Mouse (Mus musculus): ENCODE data around the gene Efemp2. TPM values are rescaled to one million over a fixed set of nuclear protein-coding genes. Genes with fewer than 3 reads are reported as not detected.

Efemp2 gene
- polyA plus RNA-seq, 1 experiment from 2014 or later, result 54.0 TPM

DNA sequence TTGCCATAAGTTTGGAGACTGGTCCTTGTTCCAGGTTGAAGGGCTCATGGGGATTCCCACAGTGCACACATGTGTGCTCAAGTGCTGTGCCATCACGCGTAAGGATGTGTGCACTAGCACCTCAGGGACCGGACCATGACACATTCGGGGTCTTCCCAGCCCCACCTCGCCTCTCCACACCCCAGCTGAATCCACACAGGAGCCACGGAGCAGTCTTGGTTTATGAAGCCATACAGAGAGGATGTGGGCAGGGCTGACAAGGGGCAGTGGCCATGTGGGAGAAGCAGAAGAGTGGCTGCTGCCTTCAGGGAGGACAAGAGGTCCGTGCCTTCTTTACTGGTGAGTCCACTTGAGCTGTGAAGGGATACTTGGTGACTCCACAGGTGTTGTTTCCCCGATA, 8.7 kb upstream of the Efemp2 start:
- ATAC-seq (ENCODE audit: low FRiP score), result no peak
- H3K9ac ChIP-seq (replicated peaks), result 0 out of 2 replicates have a peak overlapping the region, but pooled peaks have one; percentile 6

DNA sequence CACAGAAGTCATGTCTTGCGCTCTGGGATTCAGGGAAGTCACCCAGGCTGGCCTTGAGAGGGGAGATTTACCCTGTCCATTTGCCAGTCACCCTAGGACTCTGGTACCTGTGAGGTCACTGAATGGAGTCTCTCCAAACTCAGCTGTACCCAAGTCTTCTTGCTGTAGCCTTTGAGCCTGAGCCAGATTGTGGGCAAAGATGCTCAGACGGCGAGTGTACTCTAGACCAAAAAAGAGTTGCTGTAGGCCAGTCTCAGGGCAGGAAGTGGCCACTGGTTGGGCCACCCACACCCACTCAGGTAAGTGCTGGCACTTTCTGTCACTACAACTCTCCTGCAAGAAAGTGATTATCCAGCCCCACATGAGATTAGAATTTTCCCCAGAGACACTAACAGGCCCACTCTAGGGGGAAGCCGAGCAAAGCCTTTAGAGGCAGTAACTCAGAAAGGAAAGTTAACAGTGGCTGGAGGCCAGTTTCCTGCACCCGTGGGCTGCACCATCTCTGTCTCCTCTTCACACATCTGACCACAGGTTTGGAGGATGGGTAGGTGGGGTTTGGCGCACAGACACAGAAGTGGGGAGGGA, 6.7 kb upstream of the Efemp2 start:
- Histone ChIP-seq H3K4me3 (replicated peaks) (no peak overlapping the region), H3K9ac (replicated peaks) (no peak overlapping the region), H3K4me2 (no peak overlapping the region), H3K27me3 (replicated peaks) (no peaks in the 10 kb centered on the region), H3K9me3 (replicated peaks) (no peaks in the 10 kb centered on the region), H3K36me3 (peaks cover 46% of the 10 kb centered on the region), H3K4me1 (peaks cover 16% of the 10 kb centered on the region), H3K27ac (replicated peaks) (no peak overlapping the region)
- 91% methylated on average over 6 of the region's 6 CpGs for WGBS
- ATAC-seq (ENCODE audit: low FRiP score), result no peak

More for the DNA sequence above, 8.7 kb upstream of the Efemp2 start:
- WGBS, result 94% methylated on average over 8 of the region's 8 CpGs
- Histone ChIP-seq H3K27ac (replicated peaks) (no peak overlapping the region), H3K4me3 (replicated peaks) (no peak overlapping the region), H3K4me2 (0 out of 2 replicates have a peak overlapping the region, but pooled peaks have one; percentile 49), H3K36me3 (peaks cover 46% of the 10 kb centered on the region), H3K27me3 (replicated peaks) (no peaks in the 10 kb centered on the region), H3K4me1 (peaks cover 28% of the 10 kb centered on the region), H3K9me3 (replicated peaks) (no peaks in the 10 kb centered on the region)

DNA sequence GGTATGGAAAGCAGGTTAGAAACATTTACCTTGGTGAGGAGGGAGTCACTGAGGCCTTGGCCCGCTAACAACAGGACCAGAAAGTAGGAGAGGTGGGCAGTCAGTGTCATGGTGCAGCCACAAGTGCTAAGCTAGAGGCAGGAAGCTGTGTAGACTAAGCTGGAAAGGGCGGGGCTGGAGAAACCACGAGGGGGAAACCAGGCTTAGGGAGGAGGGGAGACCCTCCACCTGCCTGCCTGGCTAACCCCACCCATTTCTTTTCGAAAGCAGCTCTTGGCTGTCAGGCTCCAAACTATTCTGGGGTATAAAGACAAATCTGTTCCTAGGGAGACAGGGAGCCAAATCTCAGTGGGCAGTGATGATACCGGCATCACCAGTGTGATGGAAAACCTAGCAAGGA, 5.4 kb upstream of the Efemp2 start, which contains the start of gene Ctsw:
Gene Ctsw (minus strand): TSS at position 134 of the 400 bp plus-strand sequence.
- peaks cover 17% of the 10 kb centered on the region for H3K4me1 ChIP-seq
- no peak within 1 kb of the TSS for H3K4me3 ChIP-seq (replicated peaks)
- no peak within 1 kb of the TSS for H3K9ac ChIP-seq (replicated peaks)
- H3K36me3 ChIP-seq, result peaks cover 34% of the 10 kb centered on the region
- ATAC-seq (ENCODE audit: low FRiP score), result no peak
- no peak within 1 kb of the TSS for H3K27ac ChIP-seq (replicated peaks)
- WGBS, result 74% methylated on average over 5 of the region's 5 CpGs
- no peaks in the 10 kb centered on the region for H3K9me3 ChIP-seq (replicated peaks)
- no peak within 1 kb of the TSS for H3K4me2 ChIP-seq
- no peaks in the 10 kb centered on the region for H3K27me3 ChIP-seq (replicated peaks)

DNA sequence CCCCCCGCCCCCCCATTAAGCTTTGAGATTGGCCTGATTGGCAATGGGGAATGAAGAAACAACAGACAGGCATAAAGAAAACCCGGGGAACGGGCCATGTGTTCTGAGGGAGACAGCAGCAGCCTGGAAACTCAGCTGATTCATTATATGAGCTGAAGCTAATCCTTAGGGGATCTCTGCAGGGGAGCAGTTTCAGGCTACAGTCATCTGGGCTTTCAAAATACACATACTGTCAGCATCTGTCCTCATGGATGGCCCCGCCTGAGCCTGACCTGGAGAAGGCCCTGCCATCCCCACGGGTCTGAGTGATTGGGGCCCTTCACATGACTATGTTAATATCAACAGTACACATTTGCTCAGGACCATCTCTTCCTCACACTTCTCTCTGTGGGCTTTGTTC, 1.9 kb upstream of the Efemp2 start:
- Histone ChIP-seq H3K27ac (replicated peaks) (no peak overlapping the region), H3K27me3 (replicated peaks) (no peaks in the 10 kb centered on the region), H3K9ac (replicated peaks) (no peak overlapping the region), H3K4me3 (replicated peaks) (no peak overlapping the region), H3K4me1 (peaks cover 30% of the 10 kb centered on the region), H3K9me3 (replicated peaks) (no peaks in the 10 kb centered on the region), H3K4me2 (no peak overlapping the region), H3K36me3 (peaks cover 8% of the 10 kb centered on the region)
- WGBS, result 44% methylated on average over 5 of the region's 5 CpGs
- no peak for ATAC-seq (ENCODE audit: low FRiP score)

DNA sequence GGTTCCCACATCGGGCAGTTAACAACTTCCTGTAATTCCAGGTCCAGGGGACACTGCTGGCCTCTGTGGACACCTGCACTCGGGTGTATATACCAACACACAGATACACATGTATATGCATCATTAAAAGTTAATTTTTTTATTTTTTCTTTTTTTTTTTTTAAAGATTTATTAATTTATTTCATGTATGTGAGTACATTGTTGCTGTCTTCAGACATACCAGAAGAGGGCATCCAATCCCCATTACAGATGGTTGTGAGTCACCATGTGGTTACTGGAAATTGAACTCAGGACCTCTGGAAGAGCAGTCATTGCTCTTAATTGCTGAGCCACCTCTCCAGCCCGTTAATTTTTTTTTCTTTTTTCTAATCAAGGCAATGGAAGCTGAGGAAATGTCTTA, 897 bp upstream of the Efemp2 start:
- H3K36me3 ChIP-seq, result no peaks in the 10 kb centered on the region
- H3K4me1 ChIP-seq, result peaks cover 34% of the 10 kb centered on the region
- no peak overlapping the region for H3K9ac ChIP-seq (replicated peaks)
- H3K4me2 ChIP-seq, result no peak overlapping the region
- no peak for ATAC-seq (ENCODE audit: low FRiP score)
- WGBS, result 76% methylated on average over 3 of the region's 3 CpGs
- no peaks in the 10 kb centered on the region for H3K27me3 ChIP-seq (replicated peaks)
- no peaks in the 10 kb centered on the region for H3K9me3 ChIP-seq (replicated peaks)
- 0 out of 2 replicates have a peak overlapping the region, but pooled peaks have one; percentile 61 for H3K4me3 ChIP-seq (replicated peaks)
- no peak overlapping the region for H3K27ac ChIP-seq (replicated peaks)

DNA sequence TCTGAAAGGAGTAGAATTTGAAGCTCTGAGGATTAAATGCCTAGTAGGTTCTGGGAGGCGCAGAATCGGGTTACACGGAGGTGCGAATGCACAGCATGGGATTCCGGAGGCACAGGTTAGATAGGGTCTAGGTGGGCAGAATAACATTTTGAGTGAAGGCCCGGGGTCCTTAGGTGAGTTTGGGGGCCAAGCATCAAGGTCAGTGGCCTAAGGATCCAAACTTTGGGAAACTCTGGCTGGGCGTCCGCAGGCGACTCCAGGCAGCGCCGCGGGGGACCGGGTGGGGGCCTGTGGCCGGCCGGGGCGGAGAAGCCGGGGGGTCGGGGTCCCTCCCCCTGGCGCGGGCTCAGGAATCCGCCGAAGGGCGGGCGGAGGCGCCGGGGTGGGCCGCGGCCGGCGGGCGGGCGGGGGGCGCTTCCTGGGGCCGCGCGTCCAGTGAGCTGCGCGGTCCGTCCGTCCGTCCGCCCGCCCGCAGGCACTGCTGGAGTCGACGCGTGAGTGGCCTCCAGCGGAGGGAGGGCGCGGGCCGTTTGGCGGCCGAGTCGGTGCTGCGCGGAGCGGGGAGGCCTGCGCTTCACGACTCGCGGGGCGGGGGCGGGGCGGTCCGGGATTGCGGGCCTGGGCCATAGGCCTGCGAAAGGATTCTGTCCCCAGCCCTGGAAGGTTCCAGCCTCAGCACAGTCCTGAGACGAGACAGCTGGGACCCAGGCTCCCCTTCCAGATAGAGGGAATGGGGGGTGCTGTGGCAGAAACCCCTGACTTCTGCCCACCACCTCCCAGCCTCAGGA, 721 bp downstream of the Efemp2 start:
- 1% methylated on average over 44 of the region's 68 CpGs for WGBS
- no peaks in the 10 kb centered on the region for H3K9me3 ChIP-seq (replicated peaks)
- H3K9ac ChIP-seq (replicated peaks), result peak overlapping the region; percentile 71
- H3K4me2 ChIP-seq, result peak overlapping the region; percentile 97
- H3K27ac ChIP-seq (replicated peaks), result peak overlapping the region; percentile 75
- peaks cover 6% of the 10 kb centered on the region for H3K36me3 ChIP-seq
- no peaks in the 10 kb centered on the region for H3K27me3 ChIP-seq (replicated peaks)
- peak; percentile 70 for ATAC-seq (ENCODE audit: low FRiP score)
- H3K4me3 ChIP-seq (replicated peaks), result peak overlapping the region; percentile 61
- H3K4me1 ChIP-seq, result peaks cover 34% of the 10 kb centered on the region

DNA sequence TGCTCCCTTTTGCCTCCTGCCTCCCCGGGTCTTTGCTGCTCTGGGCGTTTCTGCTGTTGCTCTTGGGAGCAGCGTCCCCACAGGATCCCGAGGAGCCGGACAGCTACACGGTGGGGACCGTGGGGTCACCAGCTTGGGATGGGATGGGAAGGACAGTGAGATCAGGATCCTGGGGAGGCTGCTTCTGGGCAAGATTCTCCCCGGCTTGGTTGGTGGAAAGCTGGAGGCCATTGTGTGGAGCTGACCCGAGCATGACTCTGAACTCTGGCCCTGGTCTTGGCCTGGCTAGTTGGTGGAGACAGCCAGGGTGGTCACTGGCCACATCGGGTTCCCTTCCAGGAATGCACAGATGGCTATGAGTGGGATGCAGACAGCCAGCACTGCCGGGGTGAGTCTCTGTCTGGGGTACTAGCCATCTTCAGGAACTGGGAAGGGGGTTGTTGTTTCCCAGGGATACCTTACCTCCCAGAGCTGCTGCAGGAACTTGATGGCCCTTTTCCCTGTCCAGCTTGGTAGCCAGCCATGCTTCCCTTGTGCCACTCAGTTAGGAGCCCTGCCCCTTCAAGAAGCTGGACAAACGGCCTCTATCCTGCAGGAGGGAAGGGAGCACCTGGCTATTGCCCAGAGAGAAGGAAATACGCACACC, 1.4 kb downstream of the Efemp2 start:
- Histone ChIP-seq H3K36me3 (peaks cover 13% of the 10 kb centered on the region), H3K4me2 (peak overlapping the region; percentile 97), H3K4me1 (peaks cover 34% of the 10 kb centered on the region), H3K27ac (replicated peaks) (peak overlapping the region; percentile 75), H3K4me3 (replicated peaks) (peak overlapping the region; percentile 61), H3K27me3 (replicated peaks) (no peaks in the 10 kb centered on the region), H3K9ac (replicated peaks) (peak overlapping the region; percentile 71), H3K9me3 (replicated peaks) (no peaks in the 10 kb centered on the region)
- WGBS, result 22% methylated on average over 13 of the region's 13 CpGs
- ATAC-seq (ENCODE audit: low FRiP score), result peak; percentile 25; the same call in 1 of the 2 replicates

DNA sequence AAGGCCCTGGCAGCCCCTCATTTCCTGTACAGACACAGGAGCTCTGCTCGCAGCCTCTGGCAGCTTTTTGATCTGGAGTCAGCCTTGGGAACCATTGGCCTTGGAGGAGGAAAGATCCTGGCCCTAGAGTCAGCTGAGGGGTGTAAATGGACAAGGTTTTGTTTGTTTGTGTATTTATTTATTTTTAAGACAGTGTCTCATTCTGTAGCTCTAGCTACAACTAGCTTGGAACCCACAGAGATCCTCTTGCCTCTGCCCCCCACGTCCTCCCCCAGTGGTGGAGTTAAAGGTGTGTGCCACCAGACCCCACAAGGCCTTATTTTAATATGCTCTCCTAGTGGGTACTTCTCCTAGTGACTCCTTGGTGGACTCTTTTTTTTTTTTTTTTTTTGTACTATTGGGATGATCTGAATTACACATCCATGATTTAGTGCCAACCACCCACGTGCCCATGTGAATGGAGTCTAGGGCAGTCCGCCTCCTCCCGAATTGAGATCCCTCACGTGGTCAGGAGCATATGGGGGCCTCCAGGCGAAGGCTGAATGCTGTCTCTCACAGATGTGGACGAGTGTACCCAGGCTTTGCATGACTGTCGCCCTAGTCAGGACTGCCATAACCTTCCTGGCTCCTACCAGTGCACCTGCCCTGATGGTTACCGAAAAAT, 3.4 kb downstream of the Efemp2 start:
- Histone ChIP-seq H3K36me3 (peaks cover 24% of the 10 kb centered on the region), H3K4me1 (peaks cover 34% of the 10 kb centered on the region), H3K9ac (replicated peaks) (no peak overlapping the region), H3K4me2 (no peak overlapping the region), H3K27ac (replicated peaks) (no peak overlapping the region), H3K27me3 (replicated peaks) (no peaks in the 10 kb centered on the region), H3K9me3 (replicated peaks) (no peaks in the 10 kb centered on the region), H3K4me3 (replicated peaks) (no peak overlapping the region)
- no peak for ATAC-seq (ENCODE audit: low FRiP score)
- WGBS, result 71% methylated on average over 10 of the region's 10 CpGs

DNA sequence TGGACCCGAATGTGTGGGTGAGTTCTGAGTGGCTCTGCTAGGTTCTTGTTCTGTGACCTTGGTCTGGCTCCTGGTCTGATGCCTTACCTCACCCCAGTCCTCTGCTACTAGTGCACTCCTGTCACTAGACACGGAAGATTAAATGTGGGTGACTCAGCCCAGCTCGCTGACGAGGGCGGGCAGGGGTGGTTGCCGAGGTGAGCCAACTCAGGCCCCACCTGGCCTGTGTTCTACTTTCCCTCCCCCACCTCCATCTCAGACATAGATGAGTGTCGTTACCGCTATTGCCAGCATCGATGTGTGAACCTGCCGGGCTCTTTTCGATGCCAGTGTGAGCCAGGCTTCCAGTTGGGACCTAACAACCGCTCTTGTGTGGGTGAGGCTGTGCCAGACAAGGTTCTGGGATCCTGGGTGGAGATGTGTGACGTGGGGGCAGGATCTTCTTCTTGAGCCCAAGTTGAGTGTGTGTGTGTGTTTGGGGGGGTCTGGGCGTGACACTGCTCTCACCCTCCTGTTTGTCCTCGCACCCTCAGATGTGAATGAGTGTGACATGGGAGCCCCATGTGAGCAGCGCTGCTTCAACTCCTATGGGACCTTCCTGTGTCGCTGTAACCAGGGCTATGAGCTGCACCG, 4.0 kb downstream of the Efemp2 start:
- peaks cover 34% of the 10 kb centered on the region for H3K4me1 ChIP-seq
- peaks cover 30% of the 10 kb centered on the region for H3K36me3 ChIP-seq
- H3K9me3 ChIP-seq (replicated peaks), result no peaks in the 10 kb centered on the region
- no peak overlapping the region for H3K27ac ChIP-seq (replicated peaks)
- H3K9ac ChIP-seq (replicated peaks), result no peak overlapping the region
- ATAC-seq (ENCODE audit: low FRiP score), result no peak
- H3K4me3 ChIP-seq (replicated peaks), result no peak overlapping the region
- no peaks in the 10 kb centered on the region for H3K27me3 ChIP-seq (replicated peaks)
- H3K4me2 ChIP-seq, result no peak overlapping the region
- 88% methylated on average over 18 of the region's 18 CpGs for WGBS

DNA sequence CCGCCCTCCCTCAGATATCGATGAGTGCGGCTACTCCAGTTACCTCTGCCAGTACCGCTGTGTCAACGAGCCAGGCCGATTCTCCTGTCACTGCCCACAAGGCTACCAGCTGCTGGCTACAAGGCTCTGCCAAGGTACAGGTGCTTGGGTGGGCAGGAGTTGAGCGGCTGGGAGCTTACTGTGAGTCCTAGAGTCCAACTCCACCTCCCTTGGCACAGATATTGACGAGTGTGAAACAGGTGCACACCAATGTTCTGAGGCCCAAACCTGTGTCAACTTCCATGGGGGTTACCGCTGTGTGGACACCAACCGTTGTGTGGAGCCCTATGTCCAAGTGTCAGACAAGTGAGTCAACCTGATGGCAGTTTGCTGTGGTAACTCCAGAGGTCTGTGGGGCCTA, 6.3 kb downstream of the Efemp2 start:
- no peak overlapping the region for H3K9ac ChIP-seq (replicated peaks)
- WGBS, result 93% methylated on average over 10 of the region's 10 CpGs
- no peak for ATAC-seq (ENCODE audit: low FRiP score)
- H3K4me3 ChIP-seq (replicated peaks), result no peak overlapping the region
- no peak overlapping the region for H3K4me2 ChIP-seq
- H3K27ac ChIP-seq (replicated peaks), result no peak overlapping the region
- peaks cover 19% of the 10 kb centered on the region for H3K4me1 ChIP-seq
- no peaks in the 10 kb centered on the region for H3K27me3 ChIP-seq (replicated peaks)
- peaks cover 52% of the 10 kb centered on the region for H3K36me3 ChIP-seq
- H3K9me3 ChIP-seq (replicated peaks), result no peaks in the 10 kb centered on the region

DNA sequence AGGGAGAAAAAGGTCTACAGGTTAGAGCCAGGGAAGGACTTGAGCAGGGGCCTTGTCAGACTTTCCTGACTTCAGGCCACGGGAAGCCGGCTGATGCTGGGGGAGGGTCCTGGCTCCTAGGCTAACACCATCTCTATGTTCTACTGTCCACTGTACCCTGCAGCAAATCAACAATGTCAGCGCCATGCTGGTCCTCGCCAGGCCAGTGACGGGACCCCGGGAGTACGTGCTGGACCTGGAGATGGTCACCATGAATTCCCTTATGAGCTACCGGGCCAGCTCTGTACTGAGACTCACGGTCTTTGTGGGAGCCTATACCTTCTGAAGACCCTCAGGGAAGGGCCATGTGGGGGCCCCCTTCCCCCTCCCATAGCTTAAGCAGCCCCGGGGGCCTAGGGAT, 7.6 kb downstream of the Efemp2 start:
- ATAC-seq (ENCODE audit: low FRiP score), result no peak
- peaks cover 12% of the 10 kb centered on the region for H3K4me1 ChIP-seq
- no peak overlapping the region for H3K4me3 ChIP-seq (replicated peaks)
- no peaks in the 10 kb centered on the region for H3K27me3 ChIP-seq (replicated peaks)
- no peak overlapping the region for H3K9ac ChIP-seq (replicated peaks)
- no peaks in the 10 kb centered on the region for H3K9me3 ChIP-seq (replicated peaks)
- 89% methylated on average over 10 of the region's 10 CpGs for WGBS
- H3K36me3 ChIP-seq, result peaks cover 58% of the 10 kb centered on the region
- H3K27ac ChIP-seq (replicated peaks), result no peak overlapping the region
- no peak overlapping the region for H3K4me2 ChIP-seq

All from neural tube, embryonic 15.5 days (tissue).